Mouse (Mus musculus) left cerebral cortex, postnatal 10 days (tissue): ENCODE results near the gene Elmo3. TPM values are rescaled to one million over a fixed set of nuclear protein-coding genes. Genes with fewer than 3 reads are reported as not detected.
A peak's percentile ranks its signal among the peaks of the same experiment; 100 is the strongest.

Experiments used
- DNase-seq, 2 experiments: peaks; one replicate each; pipeline ENCODE4 v3.0.0; 2021 to 2022; ENCODE audit warnings: low spot score in 2 of 2, mixed read lengths in 1 of 2; ENCODE audit errors: extremely low spot score in 1 of 2
- intact Hi-C: fragments of 180-260 bp; cut with DNase I; formaldehyde crosslinking; loops from one replicate; pipeline ENCODE4 v1.15.1; 2025
- total RNA-seq, 2 experiments: library from RNA; stranded (reverse); gene quantifications; 2 replicates each; pipeline ENCODE4 v1.2.3; 2021

Elmo3 gene
- total RNA-seq, 2 experiments from 2014 or later = 0.41 to 0.83 TPM

GRCm38 (mm10) chr8:105313622-105314402, 8.4 kb downstream of the Elmo3 start:
- DNase-seq = no peak
- intact Hi-C loops = no loop called here

GRCm38 (mm10) chr8:105315073-105315769, 9.8 kb downstream of the Elmo3 start:
- no peak for DNase-seq
- intact Hi-C loops = no loop called here

GRCm38 (mm10) chr8:105317941-105318340, 12.5 kb downstream of the Elmo3 start:
- DNase-seq = no peak
- intact Hi-C loops = no loop called here

- intact Hi-C loops = no loop called here
- DNase-seq = no peak
These were observed 13.3 kb downstream of the Elmo3 start for GRCm38 (mm10) chr8:105318662-105319190.

- intact Hi-C loops = no loop called here
- DNase-seq = no peak
These were observed 17.8 kb downstream of the Elmo3 start for GRCm38 (mm10) chr8:105323183-105323582.

- peak in 1 of 2 experiments; percentile 62 for DNase-seq
- intact Hi-C loops = no loop called here
These were observed 20.3 kb downstream of the Elmo3 start for GRCm38 (mm10) chr8:105325641-105326093.

GRCm38 (mm10) chr8:105326141-105326672, 20.8 kb downstream of the Elmo3 start, which contains the start of the genes Lrrc29 and Tmem208:
TSS of gene Lrrc29 (minus strand) at chr8:105326278.
TSS of gene Tmem208 (plus strand) at chr8:105326354.
- intact Hi-C loops = no loop called here

GRCm38 (mm10) chr8:105326968-105327367, 21.6 kb downstream of the Elmo3 start:
- no peak for DNase-seq
- intact Hi-C loops = no loop called here

More at GRCm38 (mm10) chr8:105326141-105326672, 20.8 kb downstream of the Elmo3 start, which contains the start of the genes Lrrc29 and Tmem208:
- peak; percentile 96 to 99 for DNase-seq

- intact Hi-C loops = no loop called here
- DNase-seq = no peak
These were observed 24.9 kb downstream of the Elmo3 start for GRCm38 (mm10) chr8:105330325-105330724.

- intact Hi-C loops = no loop called here
- no peak for DNase-seq
These were observed 26.1 kb downstream of the Elmo3 start for GRCm38 (mm10) chr8:105331469-105331868.

- intact Hi-C loops = no loop called here
- DNase-seq = no peak
These were observed 26.5 kb downstream of the Elmo3 start for GRCm38 (mm10) chr8:105331931-105332330.

- no peak for DNase-seq
- intact Hi-C loops = no loop called here
These were observed 27.1 kb downstream of the Elmo3 start for GRCm38 (mm10) chr8:105332523-105332922.

GRCm38 (mm10) chr8:105336373-105337130, 31.2 kb downstream of the Elmo3 start:
- intact Hi-C loops = no loop called here
- no peak for DNase-seq

- intact Hi-C loops = no loop called here
These were observed 33.6 kb downstream of the Elmo3 start for GRCm38 (mm10) chr8:105338992-105339391.

GRCm38 (mm10) chr8:105339886-105340635, 34.7 kb downstream of the Elmo3 start:
- intact Hi-C loops = no loop called here
- DNase-seq = no peak

More at GRCm38 (mm10) chr8:105338992-105339391, 33.6 kb downstream of the Elmo3 start:
- no peak for DNase-seq

GRCm38 (mm10) chr8:105341399-105341798, 36.0 kb downstream of the Elmo3 start:
- DNase-seq = no peak
- intact Hi-C loops = no loop called here

GRCm38 (mm10) chr8:105342768-105343167, 37.4 kb downstream of the Elmo3 start:
- no peak for DNase-seq
- intact Hi-C loops = no loop called here
